Mouse (Mus musculus): ENCODE results near the gene Tmem62. TPM values are rescaled to one million over a fixed set of nuclear protein-coding genes. Genes with fewer than 3 reads are reported as not detected.
"Not testable (repeated sequence)": the region's sequence is repeated elsewhere in the genome, so short reads cannot be mapped to it uniquely, and the experiment has no call there.

Gene Tmem62
- polyA plus RNA-seq, 1 experiment, result 12.5 TPM

- DNase-seq, result no peak
- no peaks in the 10 kb centered on the region for H3K4me1 ChIP-seq (ENCODE audit: control insufficient read depth, insufficient read depth, low read length)
- WGBS, result 69% methylated on average over 2 of the region's 2 CpGs
- H3K4me3 ChIP-seq (replicated peaks; ENCODE audit: extremely low read depth, low read depth, low read length), result no peak overlapping the region
- TF ChIP-seq CTCF (IDR thresholded peaks at IDR 0.05; ENCODE audit: insufficient read depth, low read length), result no peak
- no peak for TF ChIP-seq POLR2A (IDR thresholded peaks at IDR 0.05; ENCODE audit: borderline replicate concordance, extremely low read depth, low read depth, low read length)
Observed at GRCm38 (mm10) chr2:120983611-120984010, 6.8 kb downstream of the Tmem62 start.

GRCm38 (mm10) chr2:120985241-120985640, 8.4 kb downstream of the Tmem62 start:
- H3K4me1 ChIP-seq (ENCODE audit: control insufficient read depth, insufficient read depth, low read length), result no peaks in the 10 kb centered on the region
- no peak for TF ChIP-seq POLR2A (IDR thresholded peaks at IDR 0.05; ENCODE audit: borderline replicate concordance, extremely low read depth, low read depth, low read length)
- TF ChIP-seq CTCF (IDR thresholded peaks at IDR 0.05; ENCODE audit: insufficient read depth, low read length), result peak; percentile 21; the same call in 1 of the 2 replicates
- WGBS, result 97% methylated on average over 1 of the region's 1 CpGs
- no peak for DNase-seq
- no peak overlapping the region for H3K4me3 ChIP-seq (replicated peaks; ENCODE audit: extremely low read depth, low read depth, low read length)

DNA sequence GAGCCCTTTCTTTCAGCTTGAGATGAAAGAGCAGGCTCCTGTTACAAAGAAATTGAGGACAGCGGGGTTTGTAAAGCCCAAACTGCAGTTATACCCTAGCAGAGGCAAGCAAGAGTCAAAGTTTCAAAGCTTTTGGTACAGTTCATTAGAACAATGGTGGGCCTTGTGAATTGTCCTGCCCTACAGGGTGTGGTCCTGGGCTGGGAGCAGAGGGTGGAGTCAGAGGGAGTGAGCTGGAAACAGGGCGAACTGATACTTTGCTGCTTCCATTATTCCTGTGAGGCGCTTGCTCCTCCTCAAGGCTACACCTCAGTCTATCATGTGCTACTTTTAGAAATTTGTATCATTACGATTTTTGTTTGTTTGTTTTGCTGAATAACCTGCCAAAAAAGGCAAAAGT, 14.4 kb downstream of the Tmem62 start:
- no peaks in the 10 kb centered on the region for H3K4me1 ChIP-seq (ENCODE audit: control insufficient read depth, insufficient read depth, low read length)
- TF ChIP-seq POLR2A (IDR thresholded peaks at IDR 0.05; ENCODE audit: borderline replicate concordance, extremely low read depth, low read depth, low read length), result no peak
- no peak for TF ChIP-seq CTCF (IDR thresholded peaks at IDR 0.05; ENCODE audit: insufficient read depth, low read length)
- no peak for DNase-seq
- WGBS, result 73% methylated on average over 4 of the region's 4 CpGs
- no peak overlapping the region for H3K4me3 ChIP-seq (replicated peaks; ENCODE audit: extremely low read depth, low read depth, low read length)

DNA sequence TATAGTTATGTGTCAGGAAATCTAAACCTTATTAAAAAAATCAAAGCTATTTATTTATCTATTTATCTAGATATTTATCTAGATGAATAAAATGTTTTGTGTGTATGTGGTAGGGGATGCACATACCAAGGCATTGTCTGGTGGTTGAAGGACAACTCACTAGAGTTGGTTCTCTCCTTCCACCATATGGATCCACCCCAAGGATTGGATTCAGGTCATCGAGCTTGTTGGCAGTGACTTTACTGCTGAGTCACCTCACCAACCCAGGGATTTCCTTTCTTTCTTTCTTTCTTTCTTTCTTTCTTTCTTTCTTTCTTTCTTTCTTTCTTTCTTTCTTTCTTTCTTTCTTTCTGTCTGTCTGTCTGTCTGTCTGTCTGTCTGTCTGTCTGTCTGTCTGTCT, 19.8 kb downstream of the Tmem62 start:
- H3K4me1 ChIP-seq (ENCODE audit: control insufficient read depth, insufficient read depth, low read length); DNase-seq; H3K4me3 ChIP-seq (replicated peaks; ENCODE audit: extremely low read depth, low read depth, low read length): not testable (repeated sequence)
- WGBS, result 44% methylated on average over 1 of the region's 1 CpGs

- no peaks in the 10 kb centered on the region for H3K4me1 ChIP-seq (ENCODE audit: control insufficient read depth, insufficient read depth, low read length)
- WGBS, result 80% methylated on average over 8 of the region's 8 CpGs
- H3K4me3 ChIP-seq (replicated peaks; ENCODE audit: extremely low read depth, low read depth, low read length), result no peak overlapping the region
- no peak for DNase-seq
- TF ChIP-seq CTCF (IDR thresholded peaks at IDR 0.05; ENCODE audit: insufficient read depth, low read length) (no peak), POLR2A (IDR thresholded peaks at IDR 0.05; ENCODE audit: borderline replicate concordance, extremely low read depth, low read depth, low read length) (no peak)
Observed at GRCm38 (mm10) chr2:120998863-120999262, 22.0 kb downstream of the Tmem62 start.

DNA sequence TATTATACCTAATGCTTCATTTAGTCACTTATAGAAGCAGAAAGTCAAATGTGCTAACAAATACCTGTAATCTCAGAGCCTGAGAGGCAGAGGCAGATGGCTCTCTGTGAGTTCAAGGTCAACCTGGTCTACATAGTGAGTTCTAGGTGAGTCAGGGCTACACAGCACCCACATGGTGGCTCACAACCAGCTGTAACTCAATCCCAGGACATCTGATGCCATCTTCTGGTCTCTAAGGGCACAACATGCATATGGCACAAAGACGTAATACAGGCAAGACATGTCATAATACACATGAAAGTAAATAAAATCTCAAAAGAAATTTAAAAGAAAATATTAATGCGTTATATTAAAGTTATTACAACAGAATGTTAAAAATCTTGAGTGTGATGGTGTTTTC, 26.8 kb downstream of the Tmem62 start:
- TF ChIP-seq CTCF (IDR thresholded peaks at IDR 0.05; ENCODE audit: insufficient read depth, low read length), result 0 out of 2 replicates have a peak, but pooled peaks have one; percentile 14
- no peak for TF ChIP-seq POLR2A (IDR thresholded peaks at IDR 0.05; ENCODE audit: borderline replicate concordance, extremely low read depth, low read depth, low read length)
- no peak for DNase-seq
- 78% methylated on average over 2 of the region's 2 CpGs for WGBS

GRCm38 (mm10) chr2:121004018-121004811, 27.4 kb downstream of the Tmem62 start:
- TF ChIP-seq CTCF (IDR thresholded peaks at IDR 0.05; ENCODE audit: insufficient read depth, low read length) (no peak), POLR2A (IDR thresholded peaks at IDR 0.05; ENCODE audit: borderline replicate concordance, extremely low read depth, low read depth, low read length) (no peak)
- no peak overlapping the region for H3K4me3 ChIP-seq (replicated peaks; ENCODE audit: extremely low read depth, low read depth, low read length)
- WGBS, result 81% methylated on average over 7 of the region's 7 CpGs
- peaks cover 5% of the 10 kb centered on the region for H3K4me1 ChIP-seq (ENCODE audit: control insufficient read depth, insufficient read depth, low read length)
- no peak for DNase-seq

More for the DNA sequence above, 26.8 kb downstream of the Tmem62 start:
- H3K4me3 ChIP-seq (replicated peaks; ENCODE audit: extremely low read depth, low read depth, low read length), result no peak overlapping the region
- no peaks in the 10 kb centered on the region for H3K4me1 ChIP-seq (ENCODE audit: control insufficient read depth, insufficient read depth, low read length)

- Histone ChIP-seq H3K4me3 (replicated peaks; ENCODE audit: extremely low read depth, low read depth, low read length) (no peak overlapping the region), H3K4me1 (ENCODE audit: control insufficient read depth, insufficient read depth, low read length) (peaks cover 5% of the 10 kb centered on the region)
- no peak for DNase-seq
- TF ChIP-seq POLR2A (IDR thresholded peaks at IDR 0.05; ENCODE audit: borderline replicate concordance, extremely low read depth, low read depth, low read length) (no peak), CTCF (IDR thresholded peaks at IDR 0.05; ENCODE audit: insufficient read depth, low read length) (no peak)
- WGBS, result 88% methylated on average over 1 of the region's 1 CpGs
Observed at GRCm38 (mm10) chr2:121006986-121007385, 30.2 kb downstream of the Tmem62 start.

DNA sequence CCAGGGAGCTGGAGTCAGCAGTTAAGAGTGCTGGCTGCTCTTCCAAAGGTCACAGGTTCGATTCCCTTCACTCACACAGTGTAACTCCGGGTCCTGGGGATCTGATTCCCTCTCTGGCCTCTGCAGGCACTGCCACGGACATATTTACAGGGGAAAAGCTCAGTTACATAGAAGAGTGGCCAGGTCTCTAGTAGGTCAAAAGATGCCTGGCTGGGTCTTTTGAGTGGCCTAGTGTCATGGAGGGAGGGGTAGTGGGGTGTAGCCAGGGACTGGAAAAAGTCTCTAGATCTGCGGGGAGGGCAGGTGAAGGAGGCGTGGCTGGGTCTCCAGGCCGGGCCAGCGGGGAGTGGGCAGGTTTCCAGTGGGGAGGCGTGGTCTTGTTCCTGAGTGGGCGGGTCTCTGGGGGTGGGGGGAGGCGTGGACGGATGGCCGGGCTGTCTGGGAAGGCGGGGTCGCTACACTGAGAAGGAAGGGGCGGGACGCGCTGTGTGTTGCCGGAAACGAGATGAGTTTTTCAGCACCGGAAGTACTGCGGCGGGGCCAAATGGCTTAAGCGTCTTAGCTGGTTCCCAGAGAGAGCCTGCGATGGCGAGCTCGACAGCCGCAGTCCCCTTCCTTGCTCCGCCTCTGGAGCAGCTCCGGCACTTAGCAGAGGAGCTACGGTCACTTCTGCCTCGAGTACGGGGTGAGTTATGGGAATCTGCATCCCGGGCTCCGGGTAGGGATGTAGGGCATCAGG, 31.3 kb downstream of the Tmem62 start, which contains the start of gene Ccndbp1:
TSS of gene Ccndbp1 (plus strand) at position 479 of the 739 bp plus-strand sequence.
- peak; percentile 87 for DNase-seq
- peak; percentile 76 for TF ChIP-seq POLR2A (IDR thresholded peaks at IDR 0.05; ENCODE audit: borderline replicate concordance, extremely low read depth, low read depth, low read length)
- TF ChIP-seq CTCF (IDR thresholded peaks at IDR 0.05; ENCODE audit: insufficient read depth, low read length), result no peak
- peaks cover 5% of the 10 kb centered on the region for H3K4me1 ChIP-seq (ENCODE audit: control insufficient read depth, insufficient read depth, low read length)
- WGBS, result 2% methylated on average over 34 of the region's 34 CpGs
- H3K4me3 ChIP-seq (replicated peaks; ENCODE audit: extremely low read depth, low read depth, low read length), result peak within 1 kb of the TSS; percentile 90

DNA sequence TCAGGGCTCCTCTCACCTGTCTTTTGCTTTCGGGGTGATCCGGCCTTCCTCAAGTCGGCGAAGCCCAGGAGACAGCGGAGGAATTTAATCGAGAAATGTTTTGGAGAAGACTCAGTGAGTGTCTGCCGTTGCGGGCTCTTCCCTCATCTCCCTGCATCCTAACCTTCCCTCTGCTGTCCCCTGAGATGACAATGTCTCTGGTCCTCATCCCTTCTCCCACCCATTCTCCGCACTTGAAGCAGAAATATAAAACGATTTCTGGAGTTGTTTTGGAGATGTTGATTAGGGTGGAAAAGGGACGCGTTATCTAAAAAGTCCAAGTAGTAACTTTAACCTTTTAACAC, 31.8 kb downstream of the Tmem62 start:
- Histone ChIP-seq H3K4me3 (replicated peaks; ENCODE audit: extremely low read depth, low read depth, low read length) (peak overlapping the region; percentile 90), H3K4me1 (ENCODE audit: control insufficient read depth, insufficient read depth, low read length) (peaks cover 5% of the 10 kb centered on the region)
- DNase-seq, result no peak
- TF ChIP-seq POLR2A (IDR thresholded peaks at IDR 0.05; ENCODE audit: borderline replicate concordance, extremely low read depth, low read depth, low read length) (no peak), CTCF (IDR thresholded peaks at IDR 0.05; ENCODE audit: insufficient read depth, low read length) (no peak)
- 1% methylated on average over 12 of the region's 12 CpGs for WGBS
